Mouse (Mus musculus) central nervous system, embryonic 14 days (tissue): ENCODE results near the gene Olfr1306. TPM values are rescaled to one million over a fixed set of nuclear protein-coding genes. Genes with fewer than 3 reads are reported as not detected.

Experiments used
- polyA plus RNA-seq: library from polyadenylated mRNA; depleted of rRNA; stranded (reverse); fragments of >200 nt; gene quantifications from 2 replicates; pipeline ENCODE4 v1.2.3, GENCODE M21; 2012; rRNA removed

Olfr1306 gene
- polyA plus RNA-seq: not detected in 2 replicates

DNA sequence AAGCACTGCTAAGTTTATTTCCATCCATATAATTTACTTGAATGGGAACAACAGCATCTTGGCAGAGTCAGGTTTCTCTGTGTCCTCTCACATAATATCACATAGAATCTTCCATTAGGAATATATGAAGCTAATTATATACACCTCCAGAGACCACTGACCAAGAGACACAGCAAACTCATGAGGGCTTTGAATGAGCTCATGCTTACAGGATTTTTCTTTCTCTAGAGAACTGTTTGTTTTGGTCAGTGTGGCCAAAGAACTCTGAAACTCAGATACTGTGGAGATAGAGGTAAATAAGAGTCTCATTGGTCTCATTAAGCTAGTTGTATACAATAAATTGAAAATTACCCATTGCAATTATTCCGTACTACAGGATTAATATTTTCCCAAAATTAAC lies at the start of gene Olfr1306:
Gene Olfr1306 (minus strand): TSS at position 101 of the 400 bp plus-strand sequence.

DNA sequence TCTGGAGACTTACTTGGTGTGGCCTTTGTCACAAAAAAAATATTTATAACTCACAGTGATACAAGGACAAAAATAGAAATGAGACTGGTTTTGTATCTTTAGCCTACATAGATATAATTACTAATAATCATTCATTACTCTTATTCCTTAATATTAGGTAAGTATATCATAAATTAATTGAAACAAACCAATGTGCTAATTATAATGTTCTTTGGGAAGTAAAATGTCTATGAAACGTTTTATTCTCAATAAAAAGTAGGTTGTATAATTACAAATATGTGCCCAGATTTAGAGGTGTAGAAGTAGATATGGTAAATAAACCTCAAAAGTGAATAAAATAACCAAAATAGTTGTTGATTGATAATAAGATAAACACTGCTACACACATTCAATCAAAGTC lies 48.8 kb upstream of the Olfr1306 start, which contains the start of gene Olfr1308:
Gene Olfr1308 (minus strand): TSS at position 101 of the 400 bp plus-strand sequence.

DNA sequence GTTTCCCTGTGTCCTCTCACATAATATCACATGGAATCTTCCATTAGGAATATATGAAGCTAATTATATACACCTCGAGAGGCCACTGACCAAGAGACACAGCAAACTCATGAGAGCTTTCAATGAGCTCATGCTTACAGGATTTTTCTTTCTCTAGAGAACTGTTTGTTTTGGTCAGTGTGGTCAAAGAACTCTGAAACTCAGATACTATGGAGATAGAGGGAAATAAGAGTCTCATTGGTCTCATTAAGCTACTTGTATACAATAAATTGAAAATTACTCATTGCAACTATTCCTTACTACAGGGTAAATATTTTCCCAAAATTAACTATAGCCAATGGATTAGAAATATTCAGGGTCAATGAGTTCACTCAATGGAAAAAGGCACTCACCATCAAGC lies 33.3 kb upstream of the Olfr1306 start, which contains the start of gene Olfr1307:
Gene Olfr1307 (minus strand): TSS at position 101 of the 400 bp plus-strand sequence.

DNA sequence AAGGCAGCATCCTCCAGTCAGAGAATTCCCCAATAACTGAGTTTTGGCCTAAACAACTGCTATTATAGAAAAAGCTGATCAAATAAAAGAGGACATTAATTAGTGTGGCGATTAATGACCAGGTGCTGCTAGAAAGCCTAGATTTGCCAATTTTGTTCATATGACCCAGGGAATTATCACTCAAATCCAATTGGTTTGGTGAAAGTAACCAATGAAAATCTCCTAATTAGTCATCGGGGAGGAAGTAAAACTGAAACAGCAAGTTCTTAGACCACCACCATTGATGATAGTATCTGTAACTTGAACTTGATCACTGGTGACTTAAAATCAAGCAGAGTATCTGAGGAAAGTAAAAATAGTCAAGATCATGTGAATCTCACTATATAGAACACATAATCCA lies 39.0 kb downstream of the Olfr1306 start, which contains the start of gene Olfr1305:
Gene Olfr1305 (minus strand): TSS at position 101 of the 400 bp plus-strand sequence.

Other genes with a start within 250 kb of the Olfr1306 start
- not detected in 2 replicates for gene Olfr1301, start 165.3 kb downstream of the Olfr1306 start, polyA plus RNA-seq
- not detected in 2 replicates for gene Olfr1302, start 138.8 kb downstream of the Olfr1306 start, polyA plus RNA-seq
- not detected in 2 replicates for gene Olfr1303, start 95.9 kb downstream of the Olfr1306 start, polyA plus RNA-seq
- gene Olfr1305, start 39.1 kb downstream of the Olfr1306 start, polyA plus RNA-seq: not detected in 2 replicates
- not detected in 2 replicates for gene Olfr1307, start 33.2 kb upstream of the Olfr1306 start, polyA plus RNA-seq
- gene Olfr1308, start 48.7 kb upstream of the Olfr1306 start, polyA plus RNA-seq: not detected in 2 replicates
- gene Olfr1309, start 74.0 kb upstream of the Olfr1306 start, polyA plus RNA-seq: not detected in 2 replicates
- 0.01 TPM in 1 of 2 replicates, not detected in the other for gene Olfr1310, start 96.4 kb upstream of the Olfr1306 start, polyA plus RNA-seq
- not detected in 2 replicates for gene Olfr1311, start 108.1 kb upstream of the Olfr1306 start, polyA plus RNA-seq
- not detected in 2 replicates for gene Olfr1312, start 134.0 kb upstream of the Olfr1306 start, polyA plus RNA-seq
- gene Olfr1313, start 161.6 kb upstream of the Olfr1306 start, polyA plus RNA-seq: not detected in 2 replicates
- 0.01 TPM in 1 of 2 replicates, not detected in the other for gene Olfr1314, start 180.5 kb upstream of the Olfr1306 start, polyA plus RNA-seq
- gene Olfr1315-ps1, start 199.2 kb upstream of the Olfr1306 start, polyA plus RNA-seq: not detected in 2 replicates
- gene Olfr1316, start 218.7 kb upstream of the Olfr1306 start, polyA plus RNA-seq: 0.05 and 0.06 TPM in 2 replicates
- gene Olfr1317, start 224.1 kb upstream of the Olfr1306 start, polyA plus RNA-seq: not detected in 2 replicates
- not detected in 2 replicates for gene Olfr1318, start 237.9 kb upstream of the Olfr1306 start, polyA plus RNA-seq